Mouse (Mus musculus): ENCODE measurements at regions not wholly inside any gene's neighbourhood (a gene's known extent, or its start where the extent isn't known, plus 50 kb on each side); places are given as distances from the start of the nearest gene placed in this dataset.
A peak's percentile ranks its signal among the peaks of the same experiment; 100 is the strongest.
"Not testable (repeated sequence)": the region's sequence is repeated elsewhere in the genome, so short reads cannot be mapped to it uniquely, and the experiment has no call there.

DNA sequence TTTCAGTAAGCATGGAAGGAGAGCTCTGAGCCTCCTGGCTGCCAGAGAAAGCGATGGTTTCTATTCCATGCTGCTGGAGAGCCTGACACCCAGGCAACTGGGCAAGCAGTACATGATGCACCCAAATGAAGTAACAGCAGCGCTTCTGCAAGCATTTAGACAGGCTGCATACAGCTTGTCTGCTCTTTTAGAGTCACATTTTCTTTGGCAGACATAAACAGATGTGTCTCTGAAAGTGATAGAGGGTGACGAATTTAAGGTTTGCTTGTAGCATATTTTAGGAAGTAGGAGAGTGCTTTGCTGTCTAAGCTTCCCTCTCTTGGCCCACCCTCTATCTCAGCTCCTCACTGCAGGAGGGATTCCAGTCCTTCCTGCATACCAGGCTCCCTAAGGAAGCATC, 384.0 kb upstream of the Klhl29 start:
- no peak for DNase-seq

DNA sequence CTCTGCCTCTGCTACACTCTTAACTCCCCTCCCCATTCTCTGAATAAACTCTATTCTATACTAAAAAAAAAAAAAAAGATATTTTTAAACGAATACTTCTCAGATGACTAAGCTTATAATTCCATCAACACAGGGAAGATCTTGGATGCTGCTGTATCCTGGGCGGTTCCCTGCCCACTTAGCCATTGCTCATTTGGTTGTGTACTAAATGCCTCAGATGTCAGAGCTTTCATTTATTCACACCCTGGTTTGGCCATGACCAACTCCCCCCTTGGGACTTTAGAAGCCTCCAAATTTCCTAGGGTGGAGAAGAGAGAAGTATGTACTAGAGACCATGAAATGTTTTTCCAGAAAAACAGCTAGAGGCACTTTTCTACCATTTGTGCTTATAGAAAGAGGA, 382.3 kb upstream of the Klhl29 start:
- no peak for DNase-seq

DNA sequence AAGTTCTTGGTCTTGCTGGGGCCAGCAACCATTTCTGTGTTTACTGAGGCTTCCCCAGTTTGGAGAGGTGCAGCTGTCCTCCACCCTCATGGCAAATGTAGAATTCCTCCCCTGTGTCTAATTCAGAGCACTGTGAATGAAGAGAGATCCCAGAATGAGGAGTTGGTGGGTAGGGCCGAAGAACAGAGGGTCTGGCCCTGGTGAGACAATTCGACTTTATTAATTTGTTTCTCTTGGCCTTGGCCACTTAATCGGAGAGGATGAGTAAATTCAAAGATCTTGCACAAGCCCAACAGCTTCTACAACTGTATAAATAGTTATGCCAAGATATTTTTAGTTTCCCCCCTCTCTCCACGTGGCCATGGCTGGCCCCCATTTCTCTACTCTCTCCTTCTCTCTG, 381.9 kb upstream of the Klhl29 start:
- DNase-seq, result no peak

DNA sequence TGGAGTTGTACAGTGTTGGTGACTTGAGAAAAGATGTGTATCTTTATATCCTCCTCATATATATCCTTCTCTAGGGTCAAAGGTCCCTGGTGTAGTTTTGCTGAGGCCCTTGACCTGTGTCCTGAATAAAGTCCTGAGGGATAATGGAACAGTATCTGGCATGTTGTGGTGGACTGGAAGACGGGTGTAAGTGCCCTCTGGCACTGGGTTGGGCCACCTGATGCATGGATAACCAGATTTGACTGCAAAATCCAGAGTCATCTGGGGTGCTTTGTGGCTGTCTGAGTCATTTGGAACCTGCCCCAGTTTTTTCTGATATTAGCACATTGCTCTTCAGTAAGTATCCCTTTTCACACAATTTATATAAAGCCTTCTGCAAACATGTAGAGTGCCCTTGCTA, 378.3 kb upstream of the Klhl29 start:
- no peak for DNase-seq

DNA sequence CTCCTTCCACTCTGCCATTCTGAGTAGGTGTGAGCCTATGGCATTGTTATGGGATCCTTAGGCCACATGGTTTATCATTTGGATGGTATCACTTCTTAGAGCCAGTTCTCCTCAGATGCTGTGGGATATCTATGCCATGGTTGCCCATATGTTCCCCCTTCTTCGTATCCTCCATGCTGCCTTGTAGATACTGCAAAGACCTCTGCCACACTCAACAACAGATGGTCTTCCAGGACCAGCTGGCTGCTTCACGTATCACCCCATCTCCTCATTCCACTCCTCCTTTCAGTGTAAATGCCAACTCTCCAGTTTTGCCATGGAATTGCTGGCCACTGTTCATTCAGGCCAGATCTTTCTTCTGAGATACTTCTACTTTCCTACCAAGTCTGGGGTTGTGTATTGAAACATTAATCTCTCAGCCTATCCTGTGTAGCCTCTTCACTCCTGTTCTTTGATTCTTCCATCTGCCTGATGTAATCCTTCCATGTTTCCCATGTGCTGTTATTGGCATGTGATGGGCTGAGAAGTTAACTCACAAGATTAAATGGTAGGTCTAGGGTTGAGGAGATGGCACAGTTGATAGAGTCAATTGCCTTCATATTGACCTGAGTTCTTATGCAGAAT, 368.7 kb upstream of the Klhl29 start:
- no peak for DNase-seq

DNA sequence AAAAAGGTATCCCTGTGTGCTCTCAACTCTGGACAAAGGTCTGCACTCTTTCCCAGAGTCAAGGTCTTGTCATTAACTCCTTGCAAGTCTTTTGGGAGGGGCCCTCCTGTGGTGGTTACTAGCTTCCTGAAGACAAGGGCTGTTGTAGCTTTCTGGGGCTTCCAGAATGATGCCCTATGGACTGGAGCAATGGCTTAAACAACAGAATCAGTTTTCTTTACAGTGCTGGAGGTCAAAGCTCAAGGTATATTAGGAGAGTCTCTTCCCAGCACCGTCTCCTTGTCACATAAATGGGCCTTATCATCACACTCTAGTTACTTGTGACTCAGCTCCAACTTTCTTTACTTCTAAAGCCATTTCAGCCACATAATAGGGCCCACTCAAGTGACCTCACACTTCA, 360.6 kb upstream of the Klhl29 start:
- no peak for DNase-seq

DNA sequence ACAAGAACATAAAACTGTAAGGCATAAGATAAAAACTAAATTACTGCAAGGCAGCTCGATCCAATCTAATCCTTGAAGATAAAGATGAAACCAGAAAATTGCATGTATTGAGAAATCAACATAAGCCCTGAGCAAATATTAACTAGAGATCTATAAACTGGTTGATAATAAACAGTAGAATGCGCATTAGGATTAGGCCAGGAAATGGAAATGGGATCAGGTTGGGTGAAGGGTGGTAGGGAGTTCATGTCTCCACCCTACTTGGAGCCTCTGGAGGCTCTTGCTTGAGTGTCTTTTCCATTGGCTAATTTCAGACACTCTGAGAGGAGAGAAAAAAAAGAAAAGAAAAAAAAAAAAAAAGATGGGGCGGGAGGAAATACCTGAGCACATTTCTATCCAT, 359.4 kb upstream of the Klhl29 start:
- no peak for DNase-seq

DNA sequence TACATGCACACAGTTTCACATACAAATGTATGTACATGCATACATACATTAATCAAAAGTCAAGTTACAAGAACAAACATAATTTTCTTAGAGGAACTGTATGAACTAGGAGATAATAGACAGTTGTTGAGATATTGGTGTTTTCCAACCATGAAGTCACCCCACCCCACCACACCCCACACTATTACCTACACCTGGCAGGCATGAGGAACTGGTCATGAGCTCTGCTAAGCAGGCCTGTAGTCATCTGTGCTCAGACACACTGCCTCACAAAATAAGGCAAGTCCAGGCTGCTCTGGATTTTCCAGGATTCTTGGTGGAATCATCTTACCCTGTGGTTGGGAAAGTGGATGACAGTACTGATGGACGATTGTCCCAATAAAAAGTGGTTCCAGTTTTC, 347.6 kb upstream of the Klhl29 start:
- DNase-seq, result no peak

DNA sequence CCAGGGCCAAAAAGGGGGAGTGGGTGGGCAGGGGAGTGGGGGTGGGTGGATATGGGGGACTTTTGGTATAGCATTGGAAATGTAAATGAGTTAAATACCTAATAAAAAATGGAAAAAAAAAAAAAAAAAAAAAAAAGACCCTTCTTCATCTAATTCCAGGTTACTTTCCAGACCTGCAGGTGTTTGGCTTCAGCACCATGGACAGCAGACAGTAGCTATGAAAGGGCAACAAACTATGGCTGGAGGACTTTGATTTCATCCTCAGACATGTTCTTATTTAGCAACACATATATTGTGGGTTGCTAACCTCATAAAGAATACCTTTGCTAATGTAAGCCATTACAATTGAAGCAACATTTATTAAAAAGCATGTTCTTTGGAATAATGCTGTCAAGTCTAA, 342.0 kb upstream of the Klhl29 start:
- DNase-seq, result peak; percentile 28

DNA sequence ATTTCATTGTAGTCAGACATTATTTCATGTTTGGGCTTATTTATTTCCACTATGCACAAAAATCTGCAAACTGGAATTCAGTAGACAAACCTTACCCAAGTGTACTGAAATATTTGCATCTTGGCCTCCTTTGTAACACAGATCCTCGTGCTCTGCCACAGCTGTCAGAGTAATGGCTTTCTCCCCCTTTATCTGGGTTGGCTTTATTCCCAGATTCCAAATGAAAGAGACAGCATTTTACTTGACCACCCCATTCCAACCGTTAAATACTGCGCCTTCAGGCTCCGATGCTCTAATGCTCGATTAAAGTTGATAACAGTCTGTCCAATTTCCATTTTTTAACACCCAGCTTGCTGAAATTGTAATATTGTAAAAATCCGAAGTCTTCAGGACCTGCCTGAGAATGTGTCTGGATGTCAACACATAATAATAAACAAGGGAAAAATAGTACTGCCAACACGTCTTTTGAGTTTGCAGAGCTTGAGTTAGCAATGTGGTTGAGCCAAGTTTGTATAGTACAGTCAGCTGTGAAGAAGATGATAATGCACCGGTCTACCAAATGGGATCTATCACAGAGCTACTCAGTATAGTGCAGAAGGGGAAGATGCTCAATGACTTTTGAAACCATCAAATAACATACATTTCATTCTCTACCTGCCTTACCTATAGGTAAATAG, 323.4 kb upstream of the Klhl29 start:
- DNase-seq, result peak; percentile 66

DNA sequence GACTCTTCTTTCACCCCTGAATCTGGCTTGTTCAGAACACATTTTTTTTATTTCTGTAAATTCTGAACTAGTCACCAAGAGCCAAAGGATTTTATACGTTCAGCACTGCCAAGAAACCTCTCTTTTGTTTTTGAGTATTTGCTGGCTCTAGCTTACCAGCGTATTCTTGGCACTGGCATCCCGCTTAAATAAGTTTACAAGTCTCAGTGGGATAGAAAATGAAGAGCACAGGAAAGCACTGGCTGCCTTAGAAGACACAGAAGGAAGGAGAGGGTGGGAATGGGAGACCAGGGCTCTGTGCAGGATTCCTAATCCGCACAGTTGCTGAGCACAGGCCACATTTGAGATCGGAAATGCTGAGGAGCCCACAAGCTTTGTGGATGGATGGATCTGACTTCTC, 306.7 kb upstream of the Klhl29 start:
- DNase-seq, result no peak

DNA sequence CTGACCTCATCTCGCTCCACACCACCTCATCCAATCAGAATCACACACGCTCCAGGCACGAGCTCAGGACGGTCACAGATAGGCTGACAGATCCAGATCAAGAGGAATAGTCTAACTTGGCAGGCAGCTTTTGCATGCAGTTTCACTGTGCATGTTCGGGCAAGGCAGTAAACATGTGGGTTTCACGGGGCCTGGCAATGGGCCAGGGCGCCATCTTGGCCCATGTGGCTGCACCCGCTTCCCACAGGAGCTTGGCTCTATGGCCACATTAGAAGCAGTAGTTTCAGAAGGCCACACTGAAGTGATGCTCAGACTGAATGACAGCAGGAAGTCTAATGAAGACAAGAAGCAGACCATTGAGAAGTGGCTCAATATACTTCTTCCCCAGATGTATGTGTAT, 302.6 kb upstream of the Klhl29 start:
- not testable (repeated sequence) for DNase-seq

DNA sequence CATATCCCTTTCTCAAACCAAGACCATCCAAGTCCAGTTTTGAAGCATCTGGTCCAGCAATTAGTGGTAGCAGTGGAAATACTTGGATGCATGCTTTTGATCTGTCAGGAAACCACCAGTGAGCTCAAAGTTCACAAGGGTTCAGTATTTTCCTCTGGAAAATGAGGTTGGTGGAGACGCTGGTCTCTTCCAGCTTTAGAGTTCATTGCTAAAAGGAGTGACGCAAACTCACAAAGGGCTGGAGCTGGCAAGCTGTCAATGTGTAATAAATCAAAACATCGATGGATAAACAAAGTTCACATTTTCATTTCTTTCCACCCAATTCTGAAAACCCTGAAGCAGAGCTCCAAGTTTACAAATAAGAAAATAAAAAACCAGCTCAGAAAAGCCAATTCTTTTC, 293.0 kb upstream of the Klhl29 start:
- no peak for DNase-seq

DNA sequence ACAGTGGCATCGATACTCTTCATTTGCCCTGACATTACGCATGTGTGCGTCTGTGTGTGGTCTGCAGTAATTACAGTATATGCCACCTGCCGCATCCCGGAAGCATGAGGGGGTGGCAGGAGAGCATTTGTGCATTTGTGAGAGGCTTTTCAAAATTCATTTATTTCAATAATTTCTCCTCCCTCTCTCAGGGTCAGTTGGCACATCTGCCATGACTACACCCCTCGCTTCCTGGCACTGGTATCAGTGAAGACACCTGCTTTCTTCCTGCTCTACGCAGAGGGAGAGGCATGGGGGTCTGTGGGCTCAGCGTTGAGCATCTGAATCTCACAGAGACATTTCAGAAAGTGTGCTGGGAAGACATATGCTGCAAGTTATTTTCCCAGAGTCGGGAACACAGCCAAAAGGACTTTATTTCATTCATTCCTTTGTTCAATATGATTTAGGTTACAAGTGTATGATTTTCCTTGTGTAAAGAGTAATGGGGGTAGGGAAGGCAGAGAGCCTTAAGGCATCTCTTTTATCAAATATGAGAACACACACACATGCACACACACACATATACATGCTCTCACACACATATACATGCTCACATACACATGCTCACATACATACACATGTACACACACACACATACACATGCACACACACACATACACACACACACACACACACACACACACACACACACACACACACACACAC, 262.2 kb upstream of the Klhl29 start:
- DNase-seq, result peak; percentile 2

DNA sequence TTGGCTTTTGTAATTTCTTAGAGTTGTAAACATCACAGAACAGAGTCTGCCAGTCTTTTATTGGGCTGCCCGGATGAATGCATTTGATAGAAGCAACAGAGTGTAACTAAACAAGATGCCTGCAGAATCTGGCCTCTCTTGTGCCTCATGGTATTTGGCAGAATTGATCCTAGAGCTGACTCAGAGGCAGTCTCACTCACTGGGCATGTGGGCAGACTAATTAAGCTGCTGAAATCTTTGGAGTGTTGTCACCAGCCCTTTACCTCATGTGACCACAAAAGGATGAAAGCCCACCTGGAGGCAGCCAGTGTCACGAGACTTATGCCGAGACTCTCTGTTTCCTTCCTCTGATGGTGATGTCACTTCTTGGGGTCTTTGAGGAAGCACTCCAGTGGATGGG, 258.5 kb upstream of the Klhl29 start:
- no peak for DNase-seq

DNA sequence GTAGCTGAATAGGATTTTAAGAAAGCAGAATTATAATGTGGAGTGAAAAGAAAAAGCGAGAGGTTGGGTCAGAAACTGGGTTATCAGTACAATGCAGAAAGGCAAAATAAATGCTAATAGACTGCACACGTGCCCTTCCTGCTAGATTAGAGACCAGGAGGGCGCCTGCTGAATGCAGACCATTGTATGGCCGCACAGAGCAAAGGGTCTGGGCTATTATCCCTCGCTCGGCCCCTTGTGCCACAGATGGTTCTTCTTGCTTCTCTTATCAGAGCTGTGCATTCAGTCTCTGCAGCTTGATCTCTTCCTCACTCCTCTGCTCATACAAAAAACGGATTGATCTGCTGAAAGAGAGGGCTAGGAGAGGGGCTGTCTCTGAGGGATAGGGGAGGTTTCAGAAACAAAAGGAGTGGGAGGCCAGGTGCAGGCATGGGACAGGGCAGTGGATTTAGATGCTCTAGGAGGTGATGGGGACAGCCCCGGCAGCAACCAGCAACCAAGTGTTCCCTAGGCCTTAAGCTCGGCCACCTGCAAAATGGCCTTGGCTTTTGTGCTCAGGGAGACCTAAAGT, 225.7 kb upstream of the Klhl29 start:
- no peak for DNase-seq

DNA sequence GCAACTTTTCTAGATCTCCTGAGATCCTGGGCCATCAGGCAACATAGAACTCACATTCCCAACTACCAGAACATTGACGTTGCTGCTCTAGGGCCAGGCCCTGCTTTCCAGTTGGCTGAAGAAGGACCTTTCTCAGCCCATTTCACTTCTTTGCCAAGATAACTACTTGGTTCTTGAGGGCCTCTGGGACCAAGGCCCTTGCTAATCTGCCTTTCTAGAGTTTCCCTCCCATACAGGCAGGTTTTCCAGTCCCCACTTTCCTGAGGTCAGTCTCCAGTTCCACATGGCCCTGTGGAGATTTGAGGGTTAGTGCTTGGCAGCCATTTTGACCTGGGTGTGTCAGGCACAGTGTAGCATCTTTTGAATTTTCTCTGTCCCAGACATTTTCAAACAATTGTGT, 223.9 kb upstream of the Klhl29 start:
- DNase-seq, result no peak

DNA sequence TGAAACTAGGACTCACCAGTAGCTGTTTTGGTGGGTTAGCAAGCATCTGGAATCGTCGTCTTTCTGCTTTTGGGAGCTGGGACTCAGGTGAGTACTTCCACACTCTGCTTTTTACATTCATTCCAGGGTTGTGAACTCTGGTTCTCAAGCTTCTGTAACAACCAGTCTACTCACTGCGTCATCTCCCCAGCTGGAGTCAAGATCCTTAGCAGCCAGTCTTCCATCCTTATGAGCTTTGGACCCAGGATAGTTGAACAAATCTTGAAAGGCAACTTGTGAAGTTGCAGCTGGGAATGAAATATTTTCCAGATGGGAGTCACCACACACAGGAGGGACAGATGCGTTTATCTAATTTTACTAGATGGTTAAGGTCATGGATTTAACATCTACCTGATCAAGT, 223.5 kb upstream of the Klhl29 start:
- DNase-seq, result no peak

DNA sequence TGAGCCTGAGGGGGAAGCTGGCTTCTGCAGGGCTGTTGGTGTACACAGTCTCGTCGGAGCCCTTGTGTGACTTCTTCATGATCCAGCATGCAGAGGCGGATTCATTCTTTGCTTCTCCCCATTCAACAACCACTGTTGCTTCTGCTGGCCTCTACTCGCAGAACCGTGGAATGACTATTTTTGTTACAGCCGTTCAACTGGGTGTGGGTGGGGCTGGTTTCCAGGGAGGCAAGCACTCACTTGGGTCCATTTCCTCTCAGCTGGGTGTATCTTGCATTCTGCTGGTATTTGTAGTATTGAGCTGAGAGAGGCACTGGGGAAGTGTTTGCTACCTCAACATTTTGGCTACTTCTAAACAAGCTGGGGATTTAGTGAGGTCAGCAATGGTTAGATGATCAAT, 197.3 kb upstream of the Klhl29 start:
- DNase-seq, result no peak

DNA sequence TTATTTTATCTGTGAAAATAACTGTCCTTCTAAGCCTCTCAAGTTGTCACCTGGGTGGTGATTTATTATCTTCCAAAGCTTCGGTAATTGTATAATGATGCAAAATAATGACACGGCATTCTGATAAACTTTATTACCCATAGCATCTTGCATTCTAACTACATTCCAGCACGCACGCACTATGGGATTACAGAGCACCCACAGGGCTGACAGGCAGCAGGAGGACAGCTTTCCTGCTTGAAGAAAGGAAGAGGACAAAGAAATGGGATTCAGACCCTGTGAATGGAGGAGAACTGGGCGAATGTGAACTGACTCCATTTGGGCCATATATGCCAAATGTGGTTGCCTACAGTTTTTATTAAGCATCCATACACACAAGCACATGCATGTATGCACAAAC, 193.5 kb upstream of the Klhl29 start:
- DNase-seq, result no peak

DNA sequence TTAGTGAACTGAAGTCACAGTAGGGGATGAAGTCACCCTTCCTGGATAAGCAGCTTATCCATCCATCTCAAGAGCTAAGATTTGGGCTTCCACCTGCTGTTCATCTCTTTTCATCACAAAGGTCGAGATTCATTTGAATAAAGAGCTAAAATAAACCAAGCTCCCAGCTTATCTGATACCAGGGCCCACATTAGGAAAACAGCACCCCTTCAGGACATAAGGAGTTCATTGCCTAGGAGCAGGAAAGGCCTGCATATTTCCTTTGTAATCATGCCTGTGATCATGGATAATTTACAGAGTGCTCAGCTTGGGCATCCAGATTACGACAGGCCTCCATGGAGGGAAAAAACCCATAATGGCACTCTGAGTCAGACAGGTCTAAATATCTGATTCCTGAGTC, 190.7 kb upstream of the Klhl29 start:
- peak; percentile 43 for DNase-seq

DNA sequence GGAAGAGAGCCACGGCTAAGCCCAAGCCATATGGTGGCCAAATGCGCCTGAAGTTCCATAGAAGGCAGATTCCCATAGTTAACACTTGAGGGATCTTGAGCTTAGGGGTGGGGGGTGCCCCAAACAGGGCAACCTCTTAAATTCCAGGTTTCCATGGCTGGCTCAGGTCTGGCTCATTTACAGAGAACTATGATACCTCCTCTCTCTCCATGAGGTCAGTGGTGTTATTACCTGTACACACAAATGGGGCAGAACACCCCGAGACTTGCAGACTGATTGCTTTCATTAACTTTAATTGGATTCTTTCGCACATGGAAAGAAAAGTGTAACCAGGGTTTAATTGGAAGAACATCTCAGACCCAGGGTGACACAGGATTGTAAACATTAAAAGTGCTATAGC, 177.1 kb upstream of the Klhl29 start:
- no peak for DNase-seq

DNA sequence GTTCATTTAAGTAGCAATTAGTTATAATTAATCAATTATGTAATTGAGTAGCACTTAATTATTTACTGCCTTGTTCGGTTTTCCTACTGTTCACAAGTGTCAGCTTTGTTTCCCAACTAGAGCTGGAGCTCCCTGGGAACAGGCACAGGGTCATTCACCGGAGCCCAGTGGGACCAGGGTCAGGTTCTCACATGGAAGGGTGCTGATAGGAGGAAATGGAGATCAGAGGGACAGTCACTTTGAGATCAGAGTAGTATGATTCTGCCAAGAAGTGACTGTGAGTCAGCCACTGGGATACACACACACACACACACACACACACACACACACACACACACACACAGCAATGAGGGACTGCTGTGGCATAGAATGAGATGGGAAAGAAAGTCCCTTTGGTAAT, 176.4 kb upstream of the Klhl29 start:
- DNase-seq, result peak; percentile 6

DNA sequence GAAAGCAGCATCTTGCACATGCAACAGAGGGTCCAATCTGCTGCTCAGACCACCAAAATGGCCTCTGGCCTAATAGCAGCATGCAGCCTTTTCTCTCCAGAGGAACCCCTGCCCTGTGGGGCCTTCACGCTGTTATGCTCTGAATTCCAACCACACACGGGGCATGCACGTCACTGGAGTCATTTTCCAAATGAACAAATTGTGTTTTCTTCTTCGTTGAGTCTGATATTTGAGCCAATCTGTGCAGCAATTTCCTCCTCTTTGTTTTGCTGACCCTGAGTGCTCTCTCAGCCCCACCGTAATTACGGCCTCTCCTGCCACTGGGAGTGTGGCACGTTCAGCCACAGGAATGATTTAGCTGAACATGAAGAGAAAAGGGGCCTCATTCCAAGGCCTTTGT, 174.3 kb upstream of the Klhl29 start:
- DNase-seq, result peak; percentile 73

Measured in retina, postnatal 1 day (tissue).